Mouse (Mus musculus) lung, embryonic 15.5 days (tissue): ENCODE results near the gene Mup5. TPM values are rescaled to one million over a fixed set of nuclear protein-coding genes. Genes with fewer than 3 reads are reported as not detected.
"Not testable (repeated sequence)": the region's sequence is repeated elsewhere in the genome, so short reads cannot be mapped to it uniquely, and the experiment has no call there.

Source experiments
- ATAC-seq: fragments of 200-750 bp; cut with Nextera tagmentation; 2 replicates; pipeline ENCODE4 v1.8.0; 2017; ENCODE audit warnings: moderate number of reproducible peaks, borderline replicate concordance; ENCODE audit not compliant: low FRiP score, low TSS enrichment; ENCODE audit errors: extremely low read depth
- H3K27ac ChIP-seq: fragments of 300-500 bp; sonication (generic); 2 replicates; pipeline ENCODE4 v1.5.1; 2015; ENCODE audit warnings: moderate library complexity, mild to moderate bottlenecking, inconsistent platforms
- H3K27me3 ChIP-seq: fragments of 300-500 bp; sonication (generic); 2 replicates; pipeline ENCODE4 v1.6.1; 2015; ENCODE audit warnings: inconsistent platforms
- H3K36me3 ChIP-seq: fragments of 300-500 bp; sonication (generic); 2 replicates; pipeline ENCODE4 v1.6.1; 2015; ENCODE audit warnings: inconsistent platforms
- H3K4me1 ChIP-seq: fragments of 300-500 bp; sonication (generic); 2 replicates; pipeline ENCODE4 v1.6.1; 2015; ENCODE audit warnings: inconsistent platforms
- H3K4me2 ChIP-seq: fragments of 300-500 bp; sonication (generic); 2 replicates; pipeline ENCODE4 v1.6.1; 2015; ENCODE audit warnings: inconsistent platforms, mild to moderate bottlenecking, moderate library complexity
- H3K4me3 ChIP-seq: fragments of 300-500 bp; sonication (generic); 2 replicates; pipeline ENCODE4 v1.5.1; 2015; ENCODE audit warnings: mild to moderate bottlenecking, inconsistent platforms
- H3K9ac ChIP-seq: fragments of 300-500 bp; sonication (generic); 2 replicates; pipeline ENCODE4 v1.6.1; 2015; ENCODE audit warnings: inconsistent platforms
- H3K9me3 ChIP-seq: fragments of 300-500 bp; sonication (generic); 2 replicates; pipeline ENCODE4 v1.6.1; 2016; ENCODE audit warnings: inconsistent platforms
- WGBS: fragments of 180-500 bp; shearing (Covaris S2); methylation state at CpG from one replicate; pipeline ENCODE4 v1.1.7; 2015; 5-methylcytosine and 5-hydroxymethylcytosine counted together
- polyA plus RNA-seq: library from polyadenylated mRNA; unstranded; fragments of >200 nt; fragmentation: Nextera tagmentation; extraction: Ambion mirVana; gene quantifications from 2 replicates; pipeline ENCODE4 v1.2.1, GENCODE M21; 2015

Gene Mup5
- polyA plus RNA-seq, 1 experiment from 2014 or later: not detected

GRCm38 (mm10) chr4:61789699-61790098 lies 45.3 kb downstream of the Mup5 start:
- H3K9ac ChIP-seq, H3K4me2 ChIP-seq, H3K4me3 ChIP-seq, H3K27ac ChIP-seq, ATAC-seq, H3K36me3 ChIP-seq, H3K27me3 ChIP-seq, H3K9me3 ChIP-seq, H3K4me1 ChIP-seq: not testable (repeated sequence)
- 93% methylated on average over 1 of the region's 1 CpGs for WGBS

GRCm38 (mm10) chr4:61784231-61784630 lies 50.8 kb downstream of the Mup5 start:
- not testable (repeated sequence) for H3K9me3 ChIP-seq, ATAC-seq, H3K4me3 ChIP-seq, H3K27me3 ChIP-seq, H3K36me3 ChIP-seq, H3K4me1 ChIP-seq, H3K9ac ChIP-seq, H3K27ac ChIP-seq, H3K4me2 ChIP-seq
- WGBS: 60% methylated on average over 1 of the region's 1 CpGs

DNA sequence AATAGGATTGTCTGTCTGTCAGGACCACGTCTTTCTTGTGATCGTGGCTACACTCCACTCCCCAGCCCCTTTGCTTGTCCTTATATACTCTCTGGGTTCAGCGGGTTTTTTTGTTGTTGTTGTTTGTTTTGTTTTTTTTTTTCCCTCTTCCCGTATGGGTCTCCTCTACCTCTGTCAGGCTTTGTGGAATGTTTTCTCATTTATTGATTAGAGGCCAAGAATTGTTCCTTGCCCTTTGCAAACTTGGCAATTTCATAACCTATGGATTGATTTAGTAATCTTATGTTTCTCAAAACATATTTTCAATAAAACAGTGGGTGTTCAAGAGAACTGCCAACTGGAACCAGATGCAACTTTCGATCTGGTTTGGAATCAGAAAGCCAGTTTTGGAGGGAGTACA lies 52.9 kb downstream of the Mup5 start, which contains the start of gene Mup19:
Gene Mup19 (minus strand): TSS at position 101 of the 400 bp plus-strand sequence.
- H3K4me1 ChIP-seq, H3K27ac ChIP-seq, H3K4me3 ChIP-seq, H3K9me3 ChIP-seq, ATAC-seq, H3K9ac ChIP-seq, H3K27me3 ChIP-seq, H3K36me3 ChIP-seq, H3K4me2 ChIP-seq: not testable (repeated sequence)
- 88% methylated on average over 1 of the region's 5 CpGs for WGBS

Other genes with a start within 250 kb of the Mup5 start
- gene Mup17, start 239.4 kb downstream of the Mup5 start, polyA plus RNA-seq: not detected in 2 replicates
- gene Mup18, start 161.1 kb downstream of the Mup5 start, polyA plus RNA-seq: not detected in 2 replicates
- gene Mup19, start 53.0 kb downstream of the Mup5 start, polyA plus RNA-seq: not detected in 2 replicates
- gene Mup20, start 218.9 kb upstream of the Mup5 start, polyA plus RNA-seq: not detected in 2 replicates